Mouse (Mus musculus): ENCODE results near the gene Gse1.

DNA sequence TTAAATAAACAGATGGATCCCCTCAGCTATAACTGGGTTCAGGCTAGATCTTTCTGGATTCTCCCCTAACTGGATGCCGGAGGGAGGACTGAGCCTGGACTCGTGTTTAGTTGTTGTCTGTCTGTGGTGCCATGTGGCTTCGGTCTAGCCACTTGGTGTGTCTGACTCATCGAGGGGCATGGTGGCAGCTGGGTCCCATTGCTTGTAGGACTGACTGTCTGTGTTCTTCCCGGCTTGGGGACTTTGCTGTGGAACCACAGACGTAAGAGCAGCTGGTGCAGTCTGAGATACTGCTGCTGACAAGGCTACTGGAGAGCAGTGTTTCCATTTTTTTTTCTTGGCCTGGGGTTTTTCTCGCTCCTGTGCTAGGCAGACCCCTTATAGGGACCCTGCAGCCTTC lies 295.4 kb downstream of the Gse1 start:
- no peak for TF ChIP-seq POLR2A (IDR thresholded peaks at IDR 0.05; ENCODE audit: insufficient read depth, low read depth, low read length)
- no peak for TF ChIP-seq CTCF (IDR thresholded peaks at IDR 0.05)

Data from heart, adult 2 months (tissue).